Mouse (Mus musculus) layer of hippocampus, adult 8-10 months (tissue): ENCODE results near the gene Ccer2. TPM values are rescaled to one million over a fixed set of nuclear protein-coding genes. Genes with fewer than 3 reads are reported as not detected.

Source experiments
- DNase-seq, 2 experiments: peaks; one replicate each; pipeline ENCODE4 v3.0.0; 2022; ENCODE audit warnings: low spot score in 2 of 2
- total RNA-seq, 4 experiments: library from RNA; stranded (reverse); gene quantifications; 2 replicates each; pipeline ENCODE4 v1.2.4; 2022

The Ccer2 gene
- total RNA-seq, 4 experiments from 2014 or later: 0.32 to 1.4 (median 0.87) TPM

- no peak for DNase-seq
Observed at GRCm38 (mm10) chr7:28749935-28750334, 6.0 kb upstream of the Ccer2 start.

- DNase-seq: no peak
Observed at GRCm38 (mm10) chr7:28758623-28759022, 2.6 kb downstream of the Ccer2 start.

- DNase-seq: no peak
Observed at GRCm38 (mm10) chr7:28761907-28762306, 5.9 kb downstream of the Ccer2 start.

GRCm38 (mm10) chr7:28765211-28765610 lies 9.2 kb downstream of the Ccer2 start:
- DNase-seq: no peak

- DNase-seq: peak; percentile 99
Observed at GRCm38 (mm10) chr7:28766173-28766879, 10.4 kb downstream of the Ccer2 start, which contains the start of gene Sirt2. Gene Sirt2, plus strand, starts transcription at chr7:28766735.

- no peak for DNase-seq
Observed at GRCm38 (mm10) chr7:28766910-28767309, 10.9 kb downstream of the Ccer2 start.

GRCm38 (mm10) chr7:28767462-28767965 lies 11.5 kb downstream of the Ccer2 start, which contains the start of gene Nfkbib:
Gene Nfkbib, minus strand, starts transcription at chr7:28767512.
- DNase-seq: no peak

GRCm38 (mm10) chr7:28769414-28769958 lies 13.5 kb downstream of the Ccer2 start:
- DNase-seq: no peak

GRCm38 (mm10) chr7:28770309-28770708 lies 14.3 kb downstream of the Ccer2 start:
- no peak for DNase-seq

GRCm38 (mm10) chr7:28771867-28772266 lies 15.9 kb downstream of the Ccer2 start:
- DNase-seq: no peak

- DNase-seq: no peak
Observed at GRCm38 (mm10) chr7:28773163-28773562, 17.2 kb downstream of the Ccer2 start.

- no peak for DNase-seq
Observed at GRCm38 (mm10) chr7:28774164-28774563, 18.2 kb downstream of the Ccer2 start.

- no peak for DNase-seq
Observed at GRCm38 (mm10) chr7:28775129-28775528, 19.2 kb downstream of the Ccer2 start.

GRCm38 (mm10) chr7:28778825-28779224 lies 22.9 kb downstream of the Ccer2 start:
- DNase-seq: no peak

- DNase-seq: peak; percentile 82 to 93
Observed at GRCm38 (mm10) chr7:28780067-28780658, 24.2 kb downstream of the Ccer2 start.

- no peak for DNase-seq
Observed at GRCm38 (mm10) chr7:28780857-28781256, 24.9 kb downstream of the Ccer2 start.

- DNase-seq: no peak
Observed at GRCm38 (mm10) chr7:28781261-28781663, 25.3 kb downstream of the Ccer2 start.

GRCm38 (mm10) chr7:28785161-28785560 lies 29.2 kb downstream of the Ccer2 start:
- DNase-seq: no peak

GRCm38 (mm10) chr7:28787884-28788283 lies 31.9 kb downstream of the Ccer2 start:
- DNase-seq: no peak

- no peak for DNase-seq
Observed at GRCm38 (mm10) chr7:28788307-28789195, 32.6 kb downstream of the Ccer2 start, which contains the start of gene Rinl. Gene Rinl, plus strand, starts transcription at chr7:28788969.

GRCm38 (mm10) chr7:28789235-28789634 lies 33.3 kb downstream of the Ccer2 start:
- no peak for DNase-seq
